Mouse (Mus musculus) spleen, adult 2 months (tissue): ENCODE results near the gene Mcat. TPM values are rescaled to one million over a fixed set of nuclear protein-coding genes. Genes with fewer than 3 reads are reported as not detected.
A peak's percentile ranks its signal among the peaks of the same experiment; 100 is the strongest.

Source experiments
- DNase-seq, 2 experiments: peaks; one replicate each; pipeline versions ENCODE4 v3.0.0 to v3.0.0-alpha.2; 2012 to 2021; ENCODE audit warnings: low spot score in 2 of 2, low read depth in 1 of 2
- H3K27ac ChIP-seq: fragments of 200-500 bp; 2 replicates; pipeline ENCODE4 v1.5.1; 2012; ENCODE audit warnings: low read length, inconsistent platforms; ENCODE audit not compliant: insufficient read depth
- H3K27me3 ChIP-seq: fragments of 200-500 bp; 2 replicates; pipeline ENCODE4 v1.6.1; 2012; ENCODE audit warnings: mild to moderate bottlenecking, moderate library complexity, low read length, inconsistent platforms; ENCODE audit not compliant: control insufficient read depth, insufficient read depth
- H3K36me3 ChIP-seq: fragments of 200-500 bp; 2 replicates; pipeline ENCODE4 v1.6.1; 2012; ENCODE audit warnings: mild to moderate bottlenecking, low read length, inconsistent platforms; ENCODE audit not compliant: control insufficient read depth, insufficient read depth
- H3K4me1 ChIP-seq: fragments of 200-500 bp; 2 replicates; pipeline ENCODE4 v1.6.1; 2011; ENCODE audit warnings: inconsistent platforms; ENCODE audit not compliant: control insufficient read depth, insufficient read depth, insufficient read length
- H3K4me3 ChIP-seq: fragments of 200-500 bp; 2 replicates; pipeline ENCODE4 v1.5.1; 2011; ENCODE audit warnings: mild to moderate bottlenecking, inconsistent platforms; ENCODE audit not compliant: insufficient read depth, insufficient read length; ENCODE audit errors: extremely low read depth
- CTCF ChIP-seq: fragments of 200-500 bp; IDR thresholded peaks from 2 replicates; pipeline ENCODE4 v1.5.1; 2011; ENCODE audit warnings: mild to moderate bottlenecking, inconsistent platforms; ENCODE audit not compliant: insufficient read depth, insufficient read length, insufficient replicate concordance; ENCODE audit errors: extremely low read depth
- POLR2A ChIP-seq: fragments of 200-500 bp; IDR thresholded peaks from 2 replicates; pipeline ENCODE4 v1.6.1; 2011; ENCODE audit warnings: low read depth, low read length, inconsistent platforms
- WGBS: fragments of 180-500 bp; shearing (Covaris S2); methylation state at CpG from one replicate; pipeline ENCODE4 v1.1.7; 2018; 5-methylcytosine and 5-hydroxymethylcytosine counted together
- polyA plus RNA-seq: library from polyadenylated mRNA; depleted of rRNA; stranded (reverse); fragments of >200 nt; gene quantifications from 2 replicates; pipeline ENCODE4 v1.2.3, GENCODE M21; 2012

Gene Mcat
- polyA plus RNA-seq, 1 experiment: 19.1 TPM

GRCm38 (mm10) chr15:83562626-83563270 lies 839 bp downstream of the Mcat start:
- DNase-seq: peak; percentile 58 to 77
- H3K4me1 ChIP-seq: peaks cover 7% of the 10 kb centered on the region; the same call in 1 of the 2 replicates
- peak overlapping the region; percentile 91 for H3K27ac ChIP-seq
- 16% methylated on average over 15 of the region's 15 CpGs for WGBS
- no peaks in the 10 kb centered on the region for H3K27me3 ChIP-seq
- TF ChIP-seq POLR2A: peak; percentile 28
- no peak for TF ChIP-seq CTCF
- peak overlapping the region; percentile 81 for H3K4me3 ChIP-seq
- no peaks in the 10 kb centered on the region for H3K36me3 ChIP-seq

GRCm38 (mm10) chr15:83560941-83561477 lies 2.6 kb downstream of the Mcat start:
- Histone ChIP-seq H3K4me1 (peaks cover 9% of the 10 kb centered on the region; the same call in 1 of the 2 replicates), H3K4me3 (no peak overlapping the region), H3K27ac (no peak overlapping the region), H3K36me3 (no peaks in the 10 kb centered on the region), H3K27me3 (no peaks in the 10 kb centered on the region)
- WGBS: 30% methylated on average over 5 of the region's 5 CpGs
- DNase-seq: no peak
- no peak for TF ChIP-seq CTCF
- no peak for TF ChIP-seq POLR2A

DNA sequence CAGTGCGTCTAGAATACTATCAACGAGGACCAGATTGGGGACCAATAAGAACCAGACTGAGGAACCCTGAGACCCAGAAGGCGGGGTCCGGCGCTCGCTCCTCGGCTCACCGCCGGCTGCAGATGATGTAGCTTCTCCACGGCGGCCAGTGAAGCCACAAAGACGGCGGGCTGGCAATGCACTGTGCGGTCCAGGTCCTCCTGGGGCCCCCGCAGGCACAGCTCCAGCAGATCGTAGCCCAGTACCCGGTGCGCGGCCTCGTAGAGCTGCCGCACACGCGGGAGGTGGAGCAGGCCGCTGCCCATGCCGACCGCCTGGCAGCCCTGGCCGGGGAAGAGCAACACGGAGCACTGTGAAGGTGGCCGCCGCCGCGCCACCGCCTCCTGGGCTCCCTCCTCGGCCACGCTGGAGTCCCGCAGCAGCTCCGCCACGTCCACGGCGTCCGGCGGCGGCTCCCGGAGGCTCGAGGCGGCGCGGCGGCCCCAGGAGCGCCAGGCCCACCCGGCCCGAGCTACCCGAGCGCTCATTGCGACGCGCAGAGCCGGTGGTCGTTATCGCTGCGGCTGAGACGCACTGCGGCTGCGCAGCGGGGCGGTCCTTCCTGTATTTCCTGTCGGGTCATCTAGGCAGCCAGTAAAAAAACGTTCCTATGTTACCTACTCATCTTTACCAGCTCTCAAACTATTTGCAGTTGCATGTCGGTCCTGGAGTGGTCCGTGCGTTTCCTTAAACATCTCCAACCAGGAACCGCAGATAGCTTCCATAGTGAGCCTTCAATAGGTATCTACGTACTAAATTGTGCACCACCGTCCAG lies 8.2 kb downstream of the Mcat start:
- Histone ChIP-seq H3K36me3 (no peaks in the 10 kb centered on the region; the same call in 1 of the 2 replicates), H3K4me3 (peak overlapping the region; percentile 95), H3K27me3 (no peaks in the 10 kb centered on the region), H3K4me1 (peaks cover 5% of the 10 kb centered on the region; the same call in 1 of the 2 replicates), H3K27ac (peak overlapping the region; percentile 91)
- peak; percentile 64 to 83 for DNase-seq
- WGBS: under 1% methylated on average over 73 of the region's 74 CpGs
- TF ChIP-seq POLR2A (peak; percentile 59), CTCF (no peak)

DNA sequence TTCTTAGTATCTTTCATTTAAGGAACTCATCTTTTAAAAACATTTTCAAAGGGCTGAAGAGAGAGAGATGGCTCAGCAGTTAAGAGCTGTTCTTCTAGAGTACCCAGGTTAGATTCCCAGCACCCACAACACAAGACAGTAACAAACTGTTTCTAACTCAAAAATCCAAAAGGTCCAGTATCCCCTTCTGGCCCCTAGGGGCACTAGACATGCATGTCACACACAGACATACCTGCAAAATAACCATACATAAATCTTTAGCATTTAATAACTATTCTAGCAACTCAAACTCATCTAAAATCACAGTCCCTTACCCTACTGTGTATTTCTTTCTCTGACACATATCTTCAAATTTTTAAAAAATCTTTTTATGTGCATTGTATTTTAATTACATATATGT lies 9.8 kb downstream of the Mcat start:
- no peak for DNase-seq
- no peak for TF ChIP-seq CTCF
- peaks cover 5% of the 10 kb centered on the region; the same call in 1 of the 2 replicates for H3K4me1 ChIP-seq
- no peaks in the 10 kb centered on the region for H3K27me3 ChIP-seq
- no peak overlapping the region for H3K27ac ChIP-seq
- H3K4me3 ChIP-seq: no peak overlapping the region
- H3K36me3 ChIP-seq: peaks cover 2% of the 10 kb centered on the region; the same call in 1 of the 2 replicates

GRCm38 (mm10) chr15:83550137-83550536 lies 13.4 kb downstream of the Mcat start:
- WGBS: 85% methylated on average over 2 of the region's 2 CpGs
- H3K27me3 ChIP-seq: no peaks in the 10 kb centered on the region
- H3K4me1 ChIP-seq: no peaks in the 10 kb centered on the region
- H3K27ac ChIP-seq: no peak overlapping the region
- DNase-seq: no peak
- H3K36me3 ChIP-seq: peaks cover 29% of the 10 kb centered on the region
- TF ChIP-seq POLR2A: no peak
- TF ChIP-seq CTCF: no peak
- no peak overlapping the region for H3K4me3 ChIP-seq

GRCm38 (mm10) chr15:83547144-83547543 lies 16.4 kb downstream of the Mcat start:
- H3K36me3 ChIP-seq: peaks cover 29% of the 10 kb centered on the region
- no peaks in the 10 kb centered on the region for H3K4me1 ChIP-seq
- H3K27ac ChIP-seq: no peak overlapping the region
- no peak for DNase-seq
- no peak overlapping the region for H3K4me3 ChIP-seq
- whole genome bisulfite sequencing: 92% methylated on average over 8 of the region's 8 CpGs
- no peak for TF ChIP-seq CTCF
- no peak for TF ChIP-seq POLR2A
- no peaks in the 10 kb centered on the region for H3K27me3 ChIP-seq

- H3K36me3 ChIP-seq: peaks cover 29% of the 10 kb centered on the region
- no peak for DNase-seq
- no peaks in the 10 kb centered on the region for H3K27me3 ChIP-seq
- no peak overlapping the region for H3K27ac ChIP-seq
- WGBS: 84% methylated on average over 7 of the region's 7 CpGs
- no peak overlapping the region for H3K4me3 ChIP-seq
- H3K4me1 ChIP-seq: no peaks in the 10 kb centered on the region
- TF ChIP-seq CTCF (no peak), POLR2A (no peak)
Observed at GRCm38 (mm10) chr15:83546029-83546428, 17.6 kb downstream of the Mcat start.
